Mouse (Mus musculus) kidney, postnatal 25 days (tissue): ENCODE data around the gene Ksr1.

Source experiments
- DNase-seq, 2 experiments: peaks; one replicate each; pipeline ENCODE4 v3.0.0; 2021; ENCODE audit warnings: mixed read lengths in 2 of 2

Ksr1 gene

DNA sequence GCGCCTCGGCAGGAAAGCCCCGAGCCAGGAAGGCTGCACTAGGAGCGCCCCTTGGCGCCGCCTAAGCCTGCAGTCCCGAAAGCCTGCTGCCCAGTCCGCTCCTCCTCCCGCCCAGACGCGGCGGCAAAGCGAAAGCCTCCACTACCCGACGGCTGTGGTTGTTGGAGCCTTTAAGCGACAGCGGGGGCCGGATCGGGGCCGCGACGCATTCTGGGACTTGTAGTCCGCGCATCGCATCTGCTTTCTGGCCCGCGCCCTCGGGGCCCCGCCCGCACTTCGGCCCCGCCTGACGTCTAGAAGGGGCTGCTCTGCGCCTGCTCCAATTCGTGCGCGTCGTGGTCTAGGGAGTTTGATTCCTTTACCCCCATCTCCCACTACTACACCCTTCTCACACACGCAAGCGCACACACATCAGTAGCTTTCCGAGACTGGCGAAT, at the start of gene Ksr1:
TSS of gene Ksr1 (minus strand) at position 77 of the 437 bp plus-strand sequence.
- DNase-seq = peak; percentile 95 to 96

DNA sequence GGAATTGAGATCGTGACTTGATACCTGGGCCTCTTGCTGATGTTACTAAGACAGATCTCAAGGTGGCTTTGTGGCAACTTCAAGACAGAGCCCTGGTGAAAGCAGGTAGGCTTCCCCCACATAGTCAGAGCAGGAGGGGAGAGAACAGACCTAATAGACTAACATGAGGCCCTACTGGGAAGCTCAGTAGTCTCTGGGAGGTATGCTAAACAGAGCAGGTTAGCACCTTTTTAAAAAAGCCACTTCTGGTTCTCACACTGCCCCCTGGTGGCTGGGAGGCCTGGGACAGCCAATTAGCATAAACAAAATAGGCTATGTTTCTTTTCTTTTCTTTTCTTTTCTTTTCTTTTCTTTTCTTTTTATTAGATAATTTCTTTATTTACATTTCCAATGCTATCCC, 46.0 kb upstream of the Ksr1 start:
- DNase-seq = peak in 1 of 2 experiments; percentile 58

DNA sequence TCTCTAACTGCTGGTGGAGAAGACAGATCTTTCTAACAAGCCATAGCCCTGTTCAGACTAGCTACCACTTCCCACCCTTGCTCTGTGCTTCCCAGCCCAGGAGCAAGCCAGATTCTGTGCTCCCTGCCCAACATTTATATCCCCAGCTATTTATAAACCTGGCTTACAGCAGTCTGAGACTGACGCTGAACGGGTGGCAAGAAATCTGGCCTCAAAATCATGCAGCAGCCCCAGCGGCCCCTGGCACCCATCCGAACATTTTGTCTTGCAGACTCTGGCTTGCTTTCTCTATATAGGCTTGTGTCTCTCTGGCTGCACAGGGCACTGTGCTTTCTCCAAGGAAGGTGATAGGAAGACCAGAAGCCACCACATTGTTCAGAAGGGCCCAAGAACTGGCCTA, 45.0 kb upstream of the Ksr1 start:
- no peak for DNase-seq

DNA sequence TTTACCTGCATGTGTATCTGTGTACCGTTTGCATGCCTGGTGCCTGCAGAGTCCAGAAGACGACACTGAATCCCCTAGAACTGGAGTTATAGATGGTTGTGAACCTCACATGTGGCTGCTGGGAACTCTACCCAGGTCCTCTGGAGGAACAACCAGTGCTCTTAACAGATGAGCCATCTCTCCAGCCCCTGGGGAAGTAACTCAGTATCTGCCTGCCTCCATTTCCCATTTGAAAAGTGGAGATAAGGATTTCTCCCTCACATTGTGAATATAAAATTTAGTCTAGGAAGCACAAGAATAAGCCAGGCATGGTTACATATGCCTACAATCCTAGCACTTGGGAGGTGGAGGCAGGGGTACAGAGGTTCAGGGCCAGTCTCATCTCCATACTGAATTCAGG, 44.0 kb upstream of the Ksr1 start:
- no peak for DNase-seq

DNA sequence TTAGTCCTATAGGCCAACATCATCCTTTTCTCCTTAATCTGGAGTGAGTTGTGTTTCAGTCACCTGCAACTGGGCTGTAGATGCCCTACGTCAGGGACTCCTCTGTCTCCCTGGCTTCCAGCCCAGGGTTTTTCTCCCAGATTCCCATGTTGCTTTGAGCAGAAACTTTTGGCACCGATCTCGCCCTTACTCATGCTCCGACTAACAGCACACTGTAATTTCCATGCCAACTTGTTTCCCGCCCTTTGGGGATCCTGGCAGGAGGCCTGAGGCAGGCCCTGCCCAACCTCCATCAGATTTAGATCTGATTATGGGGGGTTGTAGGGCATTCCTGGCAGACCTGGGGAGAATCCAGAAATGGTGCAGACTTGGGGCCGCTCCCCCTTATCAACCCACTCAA, 42.0 kb upstream of the Ksr1 start:
- peak; percentile 61 to 71 for DNase-seq

DNA sequence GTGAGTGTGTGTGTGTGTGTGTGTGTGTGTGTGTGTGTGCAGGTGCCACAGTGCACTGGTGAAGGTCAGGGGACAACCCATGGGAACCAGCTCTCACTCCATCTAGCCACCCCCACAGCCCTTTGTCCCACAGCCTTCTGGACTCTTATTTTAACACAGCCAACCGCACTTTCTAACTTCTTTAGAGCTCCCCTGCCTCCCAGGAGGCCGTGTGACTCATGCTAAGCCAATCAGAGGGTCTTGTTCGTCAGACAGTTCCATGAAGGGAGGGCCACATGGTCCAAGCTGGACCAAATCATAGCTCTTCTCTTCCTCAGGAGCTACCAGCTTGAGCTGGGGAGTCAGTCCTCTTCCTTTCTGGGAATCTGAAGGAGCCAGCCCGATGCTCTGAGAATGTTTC, 41.1 kb upstream of the Ksr1 start:
- no peak for DNase-seq

DNA sequence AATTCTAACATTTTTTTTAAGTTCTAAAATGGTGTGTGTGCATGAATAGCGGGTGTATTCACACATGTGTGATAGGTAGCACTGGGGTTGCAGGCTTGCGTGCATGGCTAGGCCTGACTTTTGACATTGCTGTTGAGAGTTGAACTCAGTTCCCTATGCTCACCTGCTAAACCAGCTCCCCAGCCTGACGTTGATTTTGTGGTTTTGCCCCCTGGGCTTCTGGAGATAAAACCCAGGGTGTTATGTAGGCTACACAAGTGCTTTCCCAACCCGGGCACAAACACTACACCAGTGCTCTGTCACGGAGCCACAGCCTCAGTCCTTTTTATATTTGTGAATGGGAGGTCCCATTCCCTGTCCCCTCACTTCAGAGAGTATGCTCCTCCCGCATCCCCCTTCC, 39.5 kb upstream of the Ksr1 start:
- no peak for DNase-seq

DNA sequence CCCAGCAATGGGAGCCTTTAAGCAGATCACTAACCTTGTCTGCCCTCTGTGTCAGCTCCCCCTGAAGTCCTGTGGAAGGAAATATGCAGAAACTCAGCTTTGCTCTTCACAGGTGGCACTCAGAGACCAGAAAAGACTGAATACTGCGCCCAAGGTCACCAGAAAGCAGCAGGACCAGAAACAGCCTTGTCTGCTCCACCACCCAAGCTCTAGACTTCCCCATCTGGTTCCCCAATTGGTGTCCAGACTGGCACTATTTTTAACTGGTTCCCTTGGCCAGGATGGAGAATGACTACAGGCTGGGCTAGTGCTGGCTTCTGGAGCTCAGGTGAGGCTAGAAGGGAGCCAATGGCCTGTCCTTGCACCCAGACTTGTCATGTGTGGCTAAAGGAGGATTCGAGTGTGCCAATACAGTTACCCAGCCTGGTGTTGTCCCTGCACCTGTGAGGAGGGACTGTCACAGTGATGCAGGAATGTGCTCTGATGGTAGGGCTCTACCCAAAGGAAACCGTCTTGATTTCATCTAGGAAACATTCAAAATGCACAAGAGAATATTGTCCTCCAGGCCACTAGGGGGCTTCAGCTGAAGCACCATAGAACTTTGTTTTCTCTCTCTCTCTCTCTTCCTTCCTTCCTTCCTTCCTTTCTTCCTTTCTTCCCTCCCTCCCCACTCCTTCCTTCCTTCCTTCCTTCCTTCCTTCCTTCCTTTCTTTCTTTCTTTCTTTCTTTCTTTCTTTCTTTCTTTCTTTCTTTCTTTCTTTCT, 38.1 kb upstream of the Ksr1 start:
- DNase-seq = no peak

DNA sequence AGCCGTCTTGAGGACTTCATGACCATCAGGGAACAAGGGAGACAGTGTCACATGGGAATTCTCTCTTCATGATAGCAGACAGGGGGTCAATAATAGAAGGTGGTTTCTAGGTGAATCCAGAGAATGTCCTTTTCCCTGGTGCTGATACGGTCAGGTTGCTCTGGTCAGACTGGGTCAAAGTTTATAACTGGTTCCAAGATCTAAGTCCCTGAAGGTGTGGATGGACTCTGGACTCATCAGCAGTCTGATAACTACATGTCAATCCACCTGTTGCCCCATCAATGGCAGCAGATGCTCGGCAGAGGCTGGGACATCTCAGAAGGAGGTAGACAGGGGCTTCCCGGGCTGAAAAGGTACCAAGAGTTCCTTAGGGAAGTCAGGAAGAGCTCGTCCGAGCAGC, 37.2 kb upstream of the Ksr1 start:
- DNase-seq = no peak

DNA sequence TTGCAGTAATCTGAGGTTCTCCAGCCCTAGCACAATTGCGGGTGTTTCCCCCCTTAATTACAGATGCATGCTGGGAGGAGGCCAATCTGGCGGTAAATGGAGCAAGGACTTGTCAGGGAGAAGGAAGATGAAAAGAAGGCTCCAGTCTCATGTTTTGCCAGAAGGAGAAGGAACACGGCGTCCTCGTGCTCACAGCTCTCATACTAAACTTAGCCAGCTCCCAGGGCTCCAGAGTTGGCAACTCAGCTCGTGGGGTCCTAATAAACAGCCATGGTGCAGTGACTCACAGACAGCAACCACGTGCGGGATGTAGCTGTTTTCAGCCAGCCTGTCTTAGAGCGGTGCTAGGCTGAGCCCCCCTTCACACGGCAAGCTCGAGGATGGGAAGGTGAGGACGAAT, 36.7 kb upstream of the Ksr1 start:
- DNase-seq = no peak

DNA sequence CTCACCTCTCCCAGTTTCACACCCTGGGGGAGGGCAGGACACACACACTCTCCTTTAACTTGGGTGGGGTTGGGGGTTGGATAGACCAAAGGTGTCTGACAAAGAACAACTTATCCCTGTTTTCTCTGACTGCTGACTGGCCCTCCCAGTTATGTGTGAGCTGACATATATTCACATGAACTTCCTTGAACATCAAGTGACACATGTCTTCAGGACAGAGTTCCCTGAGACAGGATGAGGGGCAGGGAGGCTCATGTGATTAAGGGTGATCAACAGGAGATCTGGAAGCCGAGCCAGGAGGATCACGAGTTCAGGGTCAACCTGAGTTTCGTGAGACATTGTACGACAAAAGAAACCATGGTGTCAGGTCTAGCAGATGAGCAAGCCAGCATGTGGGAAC, 35.7 kb upstream of the Ksr1 start:
- DNase-seq = no peak

DNA sequence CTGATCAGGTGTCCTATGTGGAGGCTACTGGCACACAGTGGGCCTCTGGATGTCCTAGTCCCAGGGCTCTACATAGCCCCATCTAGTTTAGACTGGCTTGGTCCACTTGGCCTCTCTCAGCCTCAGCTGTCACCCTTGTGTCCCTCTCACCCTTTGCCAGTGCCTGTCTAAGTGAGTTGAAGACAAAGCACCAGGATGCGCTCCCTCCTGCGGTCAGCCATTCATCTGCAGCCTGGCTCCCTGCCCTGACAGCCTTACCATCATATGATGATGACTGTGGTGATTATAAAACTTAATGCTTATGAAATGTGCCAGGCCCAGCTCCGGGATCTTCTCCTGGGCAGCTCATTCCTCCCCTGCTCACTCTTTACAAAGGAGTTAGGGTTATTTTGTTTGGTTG, 30.5 kb upstream of the Ksr1 start:
- DNase-seq = peak in 1 of 2 experiments; percentile 13

DNA sequence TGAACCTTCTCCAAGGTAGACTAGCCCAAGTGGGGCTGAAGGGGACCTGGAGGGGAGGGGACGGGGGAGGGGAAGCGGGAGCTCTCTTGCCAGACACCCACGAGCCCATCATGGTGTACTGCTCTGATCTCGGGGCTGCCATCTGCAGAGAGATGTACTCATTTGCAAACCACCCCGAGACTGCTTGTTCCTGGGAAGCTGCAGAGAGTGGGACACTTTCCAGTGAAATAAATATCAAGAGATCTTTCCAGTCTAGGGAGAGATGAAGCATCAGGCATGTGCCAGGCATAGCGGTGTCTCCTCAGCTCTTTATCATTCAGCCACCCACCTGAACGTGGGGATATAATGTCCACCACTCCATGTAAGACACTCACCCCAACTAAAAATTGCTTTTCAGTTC, 25.8 kb upstream of the Ksr1 start:
- no peak for DNase-seq

DNA sequence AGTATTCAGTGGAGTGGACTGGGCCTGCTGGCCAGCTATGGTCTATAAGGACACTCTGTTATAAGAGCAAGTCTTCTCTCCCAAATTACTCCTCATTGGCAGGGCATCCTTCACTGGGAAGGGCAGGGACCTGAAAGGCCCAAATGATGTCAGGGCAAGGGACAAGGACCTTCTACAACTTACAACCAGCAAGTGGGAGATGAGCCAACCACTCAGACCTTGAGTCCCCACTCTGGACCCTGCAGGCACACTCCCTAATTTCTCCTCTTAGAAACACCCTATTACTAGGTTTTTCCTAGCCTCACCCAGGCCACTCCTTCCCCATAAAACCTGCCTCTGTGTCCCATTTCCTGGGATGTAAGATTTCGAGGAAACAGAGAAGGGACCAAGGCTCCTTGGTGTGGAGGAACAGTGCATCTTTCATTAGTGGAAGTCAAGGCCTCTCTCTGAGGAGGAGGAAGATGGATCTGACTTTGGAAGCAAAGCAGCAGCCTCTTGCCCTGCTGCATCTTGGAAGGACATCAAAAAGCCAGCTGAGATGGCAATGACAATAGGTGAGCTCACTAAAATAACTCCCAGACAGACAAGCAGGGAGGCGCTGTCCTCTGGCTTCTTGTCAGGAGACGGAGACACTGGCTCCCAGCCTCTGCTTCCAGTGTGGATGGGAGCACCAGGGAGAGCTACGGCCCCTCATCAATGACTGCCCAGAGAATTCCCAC, 20.5 kb upstream of the Ksr1 start:
- DNase-seq = no peak

DNA sequence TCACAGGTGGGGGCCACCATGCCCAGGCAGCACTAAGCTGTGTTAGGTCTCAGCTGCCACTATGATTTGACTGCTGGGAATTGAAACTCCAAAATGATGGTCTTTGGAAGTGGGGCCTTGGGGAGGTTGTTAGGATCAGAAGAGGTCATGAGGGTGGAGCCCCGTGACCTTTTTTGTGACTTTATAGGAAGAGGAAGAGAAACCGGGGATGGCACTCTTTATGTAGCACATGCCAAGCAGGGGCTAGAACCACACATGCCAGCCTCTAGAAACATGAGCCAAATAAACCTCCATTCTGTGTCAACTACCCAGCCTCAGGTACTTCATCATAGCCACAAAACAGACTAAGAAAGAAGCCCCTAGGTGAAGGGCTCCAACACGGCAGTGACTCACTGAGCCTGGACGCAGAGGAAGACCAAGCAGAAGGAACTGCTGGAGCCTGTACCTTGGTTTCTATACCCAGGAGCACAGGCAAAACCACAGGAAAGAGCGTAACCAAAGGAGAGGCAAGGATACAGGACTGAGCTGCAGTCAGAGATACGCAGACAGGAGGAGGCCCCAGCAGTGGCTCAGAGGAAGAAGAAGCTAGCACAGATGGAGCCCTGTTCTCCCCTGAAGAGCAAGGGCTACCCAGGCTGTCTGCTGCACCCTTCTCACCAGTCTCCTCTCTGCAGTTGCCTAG, 15.0 kb upstream of the Ksr1 start:
- DNase-seq = no peak

DNA sequence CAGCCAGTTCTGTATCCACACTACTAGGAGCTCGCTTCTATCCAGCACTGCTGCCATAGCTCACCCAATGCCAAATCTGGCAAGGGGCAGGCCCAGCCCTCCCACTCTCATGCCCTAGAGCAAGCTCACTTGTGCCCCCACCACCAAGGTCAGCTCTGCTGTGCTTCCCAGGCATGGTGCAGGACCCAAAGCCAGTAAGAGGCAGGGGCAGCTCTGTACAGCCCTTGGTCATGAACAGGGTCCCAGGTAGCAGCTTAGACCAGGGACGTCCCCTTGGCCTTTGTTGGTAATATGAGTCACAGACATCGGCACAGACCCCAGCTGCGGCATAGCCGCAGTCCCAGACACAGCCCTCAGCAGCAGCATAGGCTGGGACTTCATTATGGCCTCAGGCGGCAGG, 13.9 kb upstream of the Ksr1 start:
- DNase-seq = no peak

DNA sequence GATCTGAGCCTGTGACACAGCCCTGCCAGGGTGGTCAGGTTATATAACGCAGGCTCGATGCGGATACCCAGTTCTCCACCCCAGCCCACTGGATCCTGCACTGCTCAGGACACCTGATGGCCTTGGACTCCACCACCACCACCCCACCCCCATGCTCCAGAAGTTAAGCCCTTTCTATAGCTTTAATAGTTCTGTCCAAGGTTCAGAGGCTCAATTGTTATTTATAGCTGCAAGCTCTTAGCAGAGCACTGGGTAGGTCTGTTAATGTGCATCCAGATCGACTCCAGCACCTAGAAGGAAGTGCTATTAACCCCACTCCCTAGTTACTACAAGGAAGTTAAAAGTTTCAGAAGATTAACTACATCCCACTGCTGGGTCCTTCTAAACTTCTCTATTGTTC, 11.5 kb upstream of the Ksr1 start:
- DNase-seq = no peak

DNA sequence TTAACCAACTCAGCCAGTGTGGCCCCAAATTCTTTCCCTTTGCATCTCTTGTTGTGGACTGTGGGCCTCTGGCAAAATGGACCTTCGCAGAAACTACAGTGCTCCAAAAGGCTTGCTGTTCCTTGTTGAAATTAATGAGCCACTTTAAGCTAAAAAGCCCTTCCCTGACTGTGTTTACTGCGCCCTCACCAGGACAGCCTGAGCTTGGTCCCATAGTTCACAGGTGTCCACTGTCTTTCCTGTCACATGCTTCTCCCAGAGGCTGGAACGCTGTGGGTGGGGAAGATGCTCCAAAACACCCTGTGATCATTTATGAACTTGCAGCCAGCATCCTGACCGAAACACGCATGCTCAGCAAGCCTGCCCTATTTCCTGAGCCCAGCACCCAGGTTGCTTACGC, 9.1 kb upstream of the Ksr1 start:
- no peak for DNase-seq

DNA sequence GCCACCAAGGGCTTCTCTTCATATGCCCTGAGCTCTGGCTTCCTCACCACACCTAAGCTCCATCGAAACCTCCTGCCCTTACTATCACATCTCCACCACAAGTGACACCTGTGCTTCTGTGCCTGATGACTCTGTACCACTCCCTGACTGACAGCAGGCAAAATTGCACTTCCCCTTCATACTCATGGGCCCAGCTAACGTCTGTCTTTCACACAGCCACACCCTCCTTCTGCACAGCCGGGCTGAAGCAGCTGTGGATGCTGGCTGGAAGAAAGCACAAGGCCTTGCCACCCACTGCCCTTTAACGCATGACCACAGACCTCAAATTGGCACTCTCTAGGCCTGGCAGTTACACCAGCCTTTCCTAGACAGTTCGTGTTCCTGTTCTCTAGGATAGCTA, 6.5 kb upstream of the Ksr1 start:
- DNase-seq = no peak

DNA sequence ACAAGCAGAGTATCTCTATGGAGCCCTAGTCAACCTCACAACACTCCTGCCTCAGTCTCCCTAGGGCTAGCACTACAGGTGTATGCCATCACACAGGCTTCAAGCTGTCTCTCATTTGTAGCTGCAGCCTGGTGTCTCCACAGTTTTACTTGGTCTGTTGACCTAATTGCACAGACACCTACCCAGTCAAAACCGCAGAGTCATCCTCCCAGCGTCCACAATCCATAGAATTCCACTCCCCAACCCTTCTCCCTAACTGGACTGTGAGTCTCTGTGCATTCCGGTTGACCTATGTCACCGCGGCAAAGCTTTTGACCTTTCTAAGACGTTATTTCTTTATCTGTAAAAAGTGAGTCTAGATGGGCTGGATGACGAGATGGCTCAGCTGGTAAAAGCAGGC, 5.7 kb upstream of the Ksr1 start:
- DNase-seq = no peak

DNA sequence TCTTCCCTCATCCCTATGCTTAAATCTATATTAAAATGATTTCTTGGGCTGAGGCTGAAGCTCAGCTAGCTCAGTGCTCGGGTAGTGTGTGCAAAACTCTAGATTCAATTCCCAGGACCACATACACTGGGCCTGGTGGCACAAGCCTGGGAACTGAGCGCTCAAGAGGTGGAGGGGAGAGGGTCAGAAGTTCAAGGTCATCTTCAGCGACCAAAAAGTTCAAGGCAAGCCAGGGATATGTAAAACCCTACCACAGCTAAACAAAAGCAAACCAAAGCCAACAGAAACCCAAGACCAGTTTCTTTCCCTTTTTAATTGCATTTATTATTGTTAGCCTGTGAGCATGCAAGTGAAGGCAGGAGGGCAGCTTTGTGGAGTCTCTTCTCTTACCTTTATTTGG, 4.1 kb upstream of the Ksr1 start:
- no peak for DNase-seq

DNA sequence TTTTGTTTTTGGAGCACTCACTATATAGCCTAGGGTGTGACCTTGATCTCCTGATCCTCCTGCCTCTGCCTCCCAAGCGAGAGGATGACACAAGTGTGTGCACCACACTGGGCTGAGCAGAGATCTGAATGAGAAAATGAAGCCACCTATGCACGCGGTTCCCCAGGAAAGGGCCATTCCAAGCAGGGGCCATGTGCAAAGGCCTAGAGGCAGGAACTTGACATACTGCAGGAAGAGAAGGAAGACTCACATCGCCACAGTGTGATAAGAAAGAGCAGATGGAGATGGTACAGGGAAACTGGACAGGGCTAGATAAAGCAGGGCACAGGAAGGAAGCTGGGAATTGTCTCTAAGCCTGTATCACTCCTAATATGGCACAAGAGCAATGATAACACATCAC, 3.1 kb upstream of the Ksr1 start:
- no peak for DNase-seq

DNA sequence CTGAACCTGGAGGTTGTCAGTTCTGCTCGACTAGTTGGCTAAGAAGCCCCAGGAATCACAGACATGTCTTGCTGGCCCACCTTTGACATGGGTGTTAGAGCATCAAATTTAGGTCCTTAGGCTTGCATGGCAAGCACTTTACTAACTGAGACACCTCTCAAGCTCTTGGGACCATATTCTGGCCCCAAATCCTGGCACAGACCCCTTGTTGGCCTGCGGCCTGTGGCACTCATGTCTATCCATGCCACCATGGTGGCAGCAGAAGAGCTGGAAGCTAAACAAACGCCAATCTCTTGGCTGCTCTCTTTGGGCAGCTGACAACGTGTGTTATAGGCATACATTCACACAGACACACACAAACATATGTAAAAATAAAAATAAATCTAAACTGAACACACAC, 2.6 kb upstream of the Ksr1 start:
- no peak for DNase-seq
